Mouse (Mus musculus) gastrocnemius, postnatal 36 days (tissue): ENCODE results near the gene Fgd6. TPM values are rescaled to one million over a fixed set of nuclear protein-coding genes. Genes with fewer than 3 reads are reported as not detected.

Experiments
- DNase-seq, 2 experiments: peaks; one replicate each; pipeline ENCODE4 v3.0.0; 2022
- intact Hi-C: fragments of 180-260 bp; cut with DNase I; formaldehyde crosslinking; loops from one replicate; pipeline ENCODE4 v1.15.1; 2025
- total RNA-seq, 2 experiments: library from RNA; stranded (reverse); gene quantifications; 2 replicates each; pipeline ENCODE4 v1.2.3; 2021

Gene Fgd6
- total RNA-seq, 2 experiments from 2014 or later: 1.5 to 2.2 TPM

- intact Hi-C loops: no loop called here
- no peak for DNase-seq
Observed at GRCm38 (mm10) chr10:94124376-94124775, 88.6 kb downstream of the Fgd6 start.

DNA sequence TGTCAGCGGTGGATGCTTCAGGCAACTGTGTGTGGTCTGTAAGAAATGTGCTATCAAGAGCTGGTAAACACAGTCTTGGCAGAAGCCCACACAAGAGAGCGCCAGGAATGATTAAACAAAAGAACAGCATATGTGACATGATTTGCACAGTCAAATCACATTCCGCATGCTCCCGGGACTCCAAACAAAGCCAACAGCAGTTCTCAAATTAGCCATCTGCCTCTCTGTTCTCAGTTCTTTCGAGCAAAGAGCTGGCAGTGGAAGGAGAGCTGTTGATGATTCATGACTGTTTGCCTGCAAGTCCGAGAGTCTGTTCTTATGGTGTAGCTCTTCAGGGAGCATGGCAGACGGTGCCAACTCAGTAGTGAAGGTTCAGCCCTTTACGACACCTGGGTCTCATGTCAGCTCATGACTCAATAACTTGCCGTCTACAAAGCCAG, 93.9 kb downstream of the Fgd6 start:
- DNase-seq: no peak
- intact Hi-C loops: no loop called here

DNA sequence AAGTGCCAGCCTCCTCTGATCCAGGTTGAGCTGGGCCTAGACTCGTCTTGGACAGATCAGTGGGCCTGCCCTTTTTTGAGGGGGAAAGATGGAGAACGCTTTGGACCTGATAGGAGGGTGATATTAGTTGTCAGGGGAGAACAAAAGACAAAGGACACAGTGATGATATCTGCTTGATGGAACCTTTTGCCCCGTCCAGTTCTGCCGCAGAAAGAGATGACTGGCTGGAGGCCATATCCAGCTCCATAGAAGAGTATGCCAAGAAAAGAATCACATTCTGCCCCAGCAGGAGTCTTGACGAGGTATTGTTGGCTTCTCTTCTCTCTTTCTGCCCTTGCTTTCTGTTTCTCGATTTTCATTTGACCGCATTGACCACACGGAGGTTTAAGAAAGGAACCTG, 97.3 kb downstream of the Fgd6 start:
- no peak for DNase-seq
- intact Hi-C loops: no loop called here

GRCm38 (mm10) chr10:94133674-94134073, 97.9 kb downstream of the Fgd6 start:
- no peak for DNase-seq
- intact Hi-C loops: no loop called here

- no peak for DNase-seq
- intact Hi-C loops: no loop called here
Observed at GRCm38 (mm10) chr10:94134535-94135390, 99.0 kb downstream of the Fgd6 start.

DNA sequence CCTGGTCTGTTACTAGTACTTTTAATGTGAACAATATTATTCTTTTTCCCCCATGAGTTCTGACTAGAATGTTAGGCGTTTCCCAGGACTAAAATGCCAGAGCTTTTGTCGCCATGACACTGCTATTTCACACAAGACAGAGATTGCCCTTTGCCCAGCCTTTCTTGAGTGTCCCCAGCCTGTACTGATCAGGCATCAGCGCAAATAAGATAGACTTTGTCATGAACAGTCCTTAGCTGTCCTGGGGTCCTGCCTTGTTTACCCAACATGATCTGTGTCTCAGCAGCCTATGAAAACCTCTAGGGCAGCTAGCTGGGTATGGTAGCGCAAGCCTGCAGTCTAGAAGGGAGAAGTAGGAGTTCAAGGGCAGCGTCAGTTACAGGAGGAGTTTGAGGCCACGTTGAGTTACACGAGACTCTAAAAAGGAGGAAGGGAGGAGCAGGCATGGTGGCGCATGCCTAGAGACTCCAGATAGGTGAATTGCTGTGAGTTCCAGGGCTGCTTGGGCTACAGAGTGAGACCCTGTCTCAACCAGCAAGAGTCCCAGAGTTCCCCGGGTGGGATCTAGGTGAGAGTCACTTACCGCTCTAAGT, 103.2 kb downstream of the Fgd6 start:
- intact Hi-C loops: no loop called here

GRCm38 (mm10) chr10:94140227-94140931, 104.6 kb downstream of the Fgd6 start:
- intact Hi-C loops: no loop called here
- no peak for DNase-seq

More for the DNA sequence above, 103.2 kb downstream of the Fgd6 start:
- DNase-seq: no peak

- intact Hi-C loops: no loop called here
Observed at GRCm38 (mm10) chr10:94142427-94142826, 106.6 kb downstream of the Fgd6 start.

DNA sequence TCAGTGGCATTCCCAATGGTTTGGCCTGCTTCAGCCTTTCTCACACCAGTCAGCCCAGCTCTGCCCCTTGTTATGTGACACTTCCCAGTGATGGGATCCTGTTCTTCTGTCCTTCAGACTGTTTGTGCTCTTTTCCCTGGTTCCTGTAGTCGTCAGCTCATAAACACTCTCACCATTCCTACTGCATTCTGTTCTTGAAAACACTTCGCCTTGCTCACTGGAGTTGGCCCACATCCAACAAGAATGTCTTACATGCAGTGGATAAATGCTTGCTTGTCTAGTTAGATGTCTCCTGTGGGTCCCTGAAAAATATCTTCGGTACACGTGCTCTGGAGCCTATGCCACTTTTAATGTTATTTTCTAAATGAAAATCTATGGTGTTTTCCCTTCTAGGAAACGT, 108.8 kb downstream of the Fgd6 start:
- DNase-seq: no peak
- intact Hi-C loops: no loop called here

More at GRCm38 (mm10) chr10:94142427-94142826, 106.6 kb downstream of the Fgd6 start:
- DNase-seq: no peak

DNA sequence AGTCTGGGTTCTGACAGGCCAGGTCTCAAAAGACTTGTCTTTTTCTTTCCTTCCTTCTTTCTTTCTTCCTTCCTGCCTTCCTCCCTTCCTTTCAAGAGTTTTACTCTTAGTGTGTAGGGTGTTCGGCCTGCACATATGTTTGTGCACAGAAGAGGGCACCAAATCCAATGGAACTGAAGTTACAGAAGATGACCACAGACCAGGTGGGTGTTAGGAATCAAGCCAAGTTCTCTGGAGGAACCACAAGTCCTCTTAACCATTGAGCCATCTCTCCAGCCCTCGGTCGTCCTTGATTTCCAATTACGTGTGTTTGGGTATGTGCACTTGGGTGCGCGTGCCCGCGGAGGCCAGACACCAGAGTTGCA, 111.6 kb downstream of the Fgd6 start:
- DNase-seq: no peak
- intact Hi-C loops: no loop called here

- intact Hi-C loops: no loop called here
- peak; percentile 90 to 91 for DNase-seq
Observed at GRCm38 (mm10) chr10:94147756-94148531, 112.1 kb downstream of the Fgd6 start, which contains the start of gene Nr2c1. Gene Nr2c1 (plus strand): TSS chr10:94148023.

GRCm38 (mm10) chr10:94151488-94151887, 115.7 kb downstream of the Fgd6 start:
- intact Hi-C loops: no loop called here
- DNase-seq: no peak

GRCm38 (mm10) chr10:94153841-94154240, 118.0 kb downstream of the Fgd6 start:
- DNase-seq: no peak
- intact Hi-C loops: no loop called here

DNA sequence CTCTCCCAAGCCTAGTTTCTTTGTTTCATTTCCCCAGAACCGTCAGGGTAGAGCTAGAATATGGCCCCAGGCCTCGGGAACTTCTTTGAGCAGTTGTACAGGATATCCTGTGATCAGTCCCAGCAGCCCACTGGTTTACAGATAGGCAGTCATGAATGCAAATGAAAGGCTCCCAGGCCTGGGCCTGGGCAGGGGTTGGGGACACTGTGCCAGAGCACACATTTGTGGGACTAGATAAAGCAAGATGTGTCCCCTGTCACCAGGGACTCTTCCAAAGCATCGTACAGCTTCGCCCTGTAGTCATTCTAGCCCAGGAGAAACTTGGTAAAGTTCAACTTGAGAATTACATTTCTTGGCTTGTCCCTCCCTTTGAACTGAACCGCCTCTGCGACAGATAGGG, 123.2 kb downstream of the Fgd6 start:
- intact Hi-C loops: no loop called here

DNA sequence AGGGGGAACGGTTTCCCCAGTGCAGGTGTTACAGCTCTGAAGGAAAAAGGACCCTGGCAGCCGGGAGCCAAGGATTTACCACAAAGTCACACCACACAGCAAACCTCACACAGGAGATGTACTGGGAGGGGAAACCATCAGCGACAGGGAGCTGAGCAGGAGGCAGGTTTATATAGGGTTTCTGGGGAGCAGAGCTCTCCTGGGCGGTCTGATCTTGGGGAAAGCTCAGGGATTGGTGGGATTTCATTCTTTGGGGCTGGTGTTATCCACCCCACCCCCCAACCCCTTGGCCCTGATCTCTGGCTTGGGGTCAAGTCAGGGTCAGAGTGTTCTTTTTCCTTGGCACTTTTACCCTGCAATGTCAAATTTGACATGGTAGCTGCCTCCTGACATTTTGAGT, 123.6 kb downstream of the Fgd6 start:
- no peak for DNase-seq
- intact Hi-C loops: no loop called here

More for the DNA sequence above, 123.2 kb downstream of the Fgd6 start:
- DNase-seq: no peak

DNA sequence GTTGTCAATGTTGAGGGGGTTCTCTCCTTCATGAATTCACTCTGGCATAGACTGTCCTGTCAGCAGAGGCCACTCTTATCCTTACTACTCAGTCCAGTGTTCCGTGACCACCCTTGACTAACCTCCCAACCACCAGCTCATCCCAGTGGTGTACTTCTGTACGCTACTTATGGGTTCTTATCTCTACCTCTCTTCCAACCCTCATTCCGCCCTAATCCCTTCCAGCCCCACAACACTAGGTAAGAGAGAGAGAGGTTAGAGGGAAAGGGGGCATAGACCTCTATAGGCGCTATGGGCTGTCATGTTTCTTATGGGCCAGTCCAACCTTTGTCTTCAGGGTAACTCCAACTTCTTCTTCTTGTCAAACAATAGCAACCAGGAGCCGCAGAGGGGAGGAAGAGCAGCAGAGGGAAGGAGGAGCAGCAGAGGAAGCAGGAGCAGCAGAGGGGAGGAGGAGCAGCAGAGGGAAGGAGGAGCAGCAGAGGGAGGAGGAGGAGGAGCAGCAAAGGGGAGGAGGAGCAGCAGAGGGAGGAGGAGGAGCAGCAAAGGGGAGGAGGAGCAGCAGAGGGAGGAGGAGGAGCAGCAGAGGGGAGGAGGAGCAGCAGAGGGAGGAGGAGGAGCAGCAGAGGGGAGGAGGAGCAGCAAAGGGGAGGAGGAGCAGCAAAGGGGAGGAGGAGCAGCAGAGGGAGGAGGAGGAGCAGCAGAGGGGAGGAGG, 125.4 kb downstream of the Fgd6 start:
- DNase-seq: no peak
- intact Hi-C loops: no loop called here

DNA sequence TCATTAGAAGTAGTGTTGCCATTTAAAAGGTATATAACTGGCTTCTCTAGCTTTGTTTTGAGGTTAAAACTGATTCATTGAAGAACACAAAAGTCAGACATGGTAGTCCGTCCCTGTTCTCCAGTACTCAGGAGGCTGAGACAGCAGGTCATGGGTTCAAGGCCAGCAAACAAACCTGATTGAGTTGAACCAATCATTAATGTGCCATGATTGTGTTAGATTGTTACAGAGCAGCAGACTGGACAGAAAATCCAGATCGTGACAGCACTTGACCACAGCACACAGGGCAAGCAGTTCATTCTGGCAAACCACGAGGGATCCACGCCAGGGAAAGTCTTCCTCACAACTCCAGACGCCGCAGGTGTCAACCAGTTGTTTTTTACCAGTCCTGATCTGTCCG, 126.2 kb downstream of the Fgd6 start:
- intact Hi-C loops: no loop called here
- DNase-seq: no peak

GRCm38 (mm10) chr10:94164104-94164845, 128.5 kb downstream of the Fgd6 start:
- intact Hi-C loops: no loop called here
- DNase-seq: no peak

GRCm38 (mm10) chr10:94165426-94165825, 129.6 kb downstream of the Fgd6 start:
- DNase-seq: no peak
- intact Hi-C loops: no loop called here
